Mouse (Mus musculus): ENCODE data around the gene Klhl35.
"Not testable (repeated sequence)": the region's sequence is repeated elsewhere in the genome, so short reads cannot be mapped to it uniquely, and the experiment has no call there.

Gene Klhl35

GRCm38 (mm10) chr7:99501148-99501547 lies 35.3 kb downstream of the Klhl35 start:
- DNase-seq: no peak

GRCm38 (mm10) chr7:99504556-99504955 lies 38.8 kb downstream of the Klhl35 start:
- DNase-seq: no peak

GRCm38 (mm10) chr7:99508187-99508586 lies 42.4 kb downstream of the Klhl35 start:
- DNase-seq: not testable (repeated sequence)

- DNase-seq: no peak
Measured at GRCm38 (mm10) chr7:99510087-99510501, 44.3 kb downstream of the Klhl35 start.

- no peak for DNase-seq
Measured at GRCm38 (mm10) chr7:99516092-99516813, 50.4 kb downstream of the Klhl35 start.

- no peak for DNase-seq
Measured at GRCm38 (mm10) chr7:99516814-99517157, 51.0 kb downstream of the Klhl35 start.

- DNase-seq: no peak
Measured at GRCm38 (mm10) chr7:99518954-99519644, 53.3 kb downstream of the Klhl35 start.

GRCm38 (mm10) chr7:99523121-99523520 lies 57.3 kb downstream of the Klhl35 start:
- DNase-seq: no peak

Data from spleen, adult 18-20 months (tissue).